Mouse (Mus musculus) CH12.LX (cell line): ENCODE measurements at regions not wholly inside any gene's neighbourhood (a gene's known extent, or its start where the extent isn't known, plus 50 kb on each side); places are given as distances from the start of the nearest gene placed in this dataset.

Source experiments
- DNase-seq: peaks from one replicate; pipeline ENCODE4 v3.0.0-alpha.2; 2013; ENCODE audit errors: extremely low read depth
- H3K27ac ChIP-seq: 2 replicates; pipeline ENCODE4 v1.5.1; 2012; ENCODE audit warnings: low read depth, mild to moderate bottlenecking, control low read depth, moderate library complexity; ENCODE audit not compliant: insufficient read depth
- H3K27me3 ChIP-seq: replicated peaks from 2 replicates; pipeline ENCODE3; 2012; ENCODE audit warnings: inconsistent platforms
- H3K36me3 ChIP-seq, 2 experiments: replicated peaks in 1 of 2; 2 replicates each; pipeline versions ENCODE3 to v1.6.1; 2012; ENCODE audit warnings: inconsistent platforms in 1 of 2, low read length in 1 of 2, mild to moderate bottlenecking in 1 of 2, mixed read lengths in 1 of 2, moderate library complexity in 1 of 2; ENCODE audit not compliant: control insufficient read depth in 1 of 2, insufficient read depth in 1 of 2
- H3K4me1 ChIP-seq, 2 experiments: 2 replicates each; pipeline ENCODE4 v1.6.1; 2012; ENCODE audit warnings: inconsistent platforms in 1 of 2, moderate library complexity in 1 of 2; ENCODE audit not compliant: insufficient read depth in 2 of 2, control insufficient read depth in 1 of 2
- H3K4me2 ChIP-seq: 2 replicates; pipeline ENCODE4 v1.6.1; 2012; ENCODE audit warnings: low read depth, mild to moderate bottlenecking, control low read depth; ENCODE audit not compliant: poor library complexity, insufficient read depth, severe bottlenecking
- H3K4me3 ChIP-seq, 3 experiments: fragments of 150-350 bp in 1 of 3; sonication (generic) in 1 of 3; replicated peaks in 1 of 3; 2 replicates each; pipeline versions ENCODE3 to v1.5.1; 2011 to 2012; ENCODE audit warnings: low read depth in 2 of 3, low read length in 2 of 3, mild to moderate bottlenecking in 2 of 3, moderate library complexity in 2 of 3, control low read depth in 1 of 3, improper control_type of control experiment in 1 of 3, inconsistent platforms in 1 of 3, mixed read lengths in 1 of 3; ENCODE audit not compliant: poor library complexity in 1 of 3
- H3K79me2 ChIP-seq: replicated peaks from 2 replicates; pipeline ENCODE4 v1.6.1; 2012; ENCODE audit warnings: mild to moderate bottlenecking, moderate library complexity; ENCODE audit not compliant: control insufficient read depth, poor library complexity, insufficient read depth, severe bottlenecking; ENCODE audit errors: extremely low read depth
- H3K9ac ChIP-seq: 2 replicates; pipeline ENCODE4 v1.6.1; 2012; ENCODE audit warnings: low read depth, mild to moderate bottlenecking, control low read depth, moderate library complexity; ENCODE audit not compliant: insufficient read depth
- H3K9me3 ChIP-seq: replicated peaks from 2 replicates; pipeline ENCODE3; 2012; ENCODE audit warnings: low read length, inconsistent platforms, mixed read lengths
- CHD1 ChIP-seq: IDR thresholded peaks from 2 replicates; pipeline ENCODE4 v1.6.1; 2012; ENCODE audit warnings: low read depth, low read length, improper control_type of control experiment, inconsistent platforms
- CTCF ChIP-seq, 2 experiments: IDR thresholded peaks in 1 of 2; conservative IDR thresholded peaks in 1 of 2; 2 replicates each; pipeline ENCODE4 v1.5.1; 2011 to 2012; ENCODE audit warnings: low read depth in 2 of 2, low read length in 2 of 2, improper control_type of control experiment in 1 of 2, inconsistent platforms in 1 of 2, mild to moderate bottlenecking in 1 of 2, moderate library complexity in 1 of 2
- ELF1 ChIP-seq: IDR thresholded peaks from 2 replicates; pipeline ENCODE4 v1.6.1; 2014; ENCODE audit warnings: low read depth, mild to moderate bottlenecking, inconsistent platforms, low read length, improper control_type of control experiment
- GABPA ChIP-seq: IDR thresholded peaks from 2 replicates; pipeline ENCODE4 v1.6.1; 2012; ENCODE audit warnings: low read depth, low read length, improper control_type of control experiment, inconsistent platforms; ENCODE audit not compliant: insufficient replicate concordance
- IRF4 ChIP-seq: IDR thresholded peaks from 2 replicates; pipeline ENCODE4 v1.6.1; 2014; ENCODE audit warnings: low read depth, mild to moderate bottlenecking, inconsistent platforms, low read length, improper control_type of control experiment
- JUN ChIP-seq: IDR thresholded peaks from 2 replicates; pipeline ENCODE4 v1.6.1; 2011; ENCODE audit warnings: low read depth, mild to moderate bottlenecking, low read length, improper control_type of control experiment, moderate library complexity; ENCODE audit not compliant: insufficient read depth
- MEF2A ChIP-seq: IDR thresholded peaks from 2 replicates; pipeline ENCODE4 v1.6.1; 2014; ENCODE audit warnings: low read depth, mild to moderate bottlenecking, inconsistent platforms, low read length, improper control_type of control experiment, borderline replicate concordance
- RAD21 ChIP-seq: IDR thresholded peaks from 2 replicates; pipeline ENCODE4 v1.6.1; 2011; ENCODE audit warnings: low read depth, mild to moderate bottlenecking, low read length, improper control_type of control experiment, moderate library complexity
- SIN3A ChIP-seq: IDR thresholded peaks from 2 replicates; pipeline ENCODE4 v1.6.1; 2012; ENCODE audit warnings: low read length, improper control_type of control experiment, inconsistent platforms
- SMC3 ChIP-seq: IDR thresholded peaks from 2 replicates; pipeline ENCODE4 v1.6.1; 2011; ENCODE audit warnings: low read depth, low read length, improper control_type of control experiment
- USF1 ChIP-seq: IDR thresholded peaks from 2 replicates; pipeline ENCODE4 v1.6.1; 2014; ENCODE audit warnings: low read depth, mild to moderate bottlenecking, inconsistent platforms, low read length, improper control_type of control experiment
- USF2 ChIP-seq: conservative IDR thresholded peaks from 2 replicates; pipeline ENCODE4 v1.6.1; 2011; ENCODE audit warnings: low read depth, low read length, improper control_type of control experiment
- ZKSCAN1 ChIP-seq: IDR thresholded peaks from 2 replicates; pipeline ENCODE4 v1.6.1; 2012; ENCODE audit warnings: low read depth, inconsistent platforms, low read length, improper control_type of control experiment, borderline replicate concordance
- dilution Hi-C: fragments of 300-500 bp; cut with MboI; formaldehyde crosslinking; loops from 2 replicates; pipeline ENCODE4 v1.14.3; 2020; ENCODE audit warnings: low sequenced_read_pairs; ENCODE audit not compliant: extremely low pct_unique_long_range_greater_than_20kb, extremely low pct_ligation_motif_present
- in situ Hi-C: fragments of 300-500 bp; cut with MboI; formaldehyde crosslinking; loops from 3 replicates; pipeline ENCODE4 v1.14.3; 2019; ENCODE audit warnings: low sequenced_read_pairs, low pct_ligation_motif_present, low pct_unique_long_range_greater_than_20kb, mixed read lengths

DNA sequence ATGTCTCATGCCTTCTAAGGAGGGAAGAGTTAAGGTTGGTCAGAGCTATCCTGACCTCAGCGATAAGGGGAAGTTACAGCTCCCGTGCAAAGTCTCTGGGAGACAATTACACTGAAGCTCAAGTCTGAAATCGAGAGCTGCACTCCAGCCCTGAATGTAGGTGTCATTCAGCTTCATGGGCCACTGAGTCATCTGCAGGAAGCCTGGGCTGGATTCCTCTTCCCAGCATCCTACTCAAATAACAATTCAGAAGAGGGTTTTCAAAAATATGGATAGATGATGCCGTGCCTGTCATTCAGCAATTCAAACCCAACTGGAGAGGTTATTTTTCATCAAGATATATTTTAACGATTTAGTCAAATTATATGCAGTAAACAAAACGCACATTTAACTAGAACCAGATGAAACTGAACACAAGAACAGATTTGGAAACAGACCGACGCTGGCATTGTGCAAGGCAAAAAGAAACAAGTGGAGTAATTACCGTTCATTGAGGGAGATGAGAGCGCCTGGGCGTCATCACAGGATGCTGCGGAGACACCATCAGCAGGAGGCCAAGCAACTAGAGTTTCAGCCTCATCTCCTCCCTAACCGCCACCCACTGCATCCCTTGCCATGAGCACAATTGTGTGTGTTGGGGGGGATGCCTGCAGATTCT, 57.8 kb upstream of the Cfap46 start:
- Histone ChIP-seq H3K9ac (no peak overlapping the region), H3K36me3 (no peaks in the 10 kb centered on the region), H3K27me3 (no peaks in the 10 kb centered on the region), H3K9me3 (peaks cover 11% of the 10 kb centered on the region), H3K79me2 (no peaks in the 10 kb centered on the region), H3K4me3 (no peak overlapping the region), H3K27ac (no peak overlapping the region), H3K4me2 (no peak overlapping the region), H3K4me1 (peaks cover 2 to 8% of the 10 kb centered on the region in 2 experiments)
- dilution Hi-C loops (no loop called here), in situ Hi-C loops (no loop called here)
- no peak for DNase-seq
- no peak for TF ChIP-seq ZKSCAN1
- TF ChIP-seq JUN = no peak
- no peak for TF ChIP-seq IRF4
- TF ChIP-seq RAD21 = no peak
- TF ChIP-seq GABPA = no peak
- no peak for TF ChIP-seq MEF2A
- no peak for TF ChIP-seq CHD1
- TF ChIP-seq USF1 = no peak
- TF ChIP-seq SIN3A = no peak
- no peak for TF ChIP-seq ELF1

DNA sequence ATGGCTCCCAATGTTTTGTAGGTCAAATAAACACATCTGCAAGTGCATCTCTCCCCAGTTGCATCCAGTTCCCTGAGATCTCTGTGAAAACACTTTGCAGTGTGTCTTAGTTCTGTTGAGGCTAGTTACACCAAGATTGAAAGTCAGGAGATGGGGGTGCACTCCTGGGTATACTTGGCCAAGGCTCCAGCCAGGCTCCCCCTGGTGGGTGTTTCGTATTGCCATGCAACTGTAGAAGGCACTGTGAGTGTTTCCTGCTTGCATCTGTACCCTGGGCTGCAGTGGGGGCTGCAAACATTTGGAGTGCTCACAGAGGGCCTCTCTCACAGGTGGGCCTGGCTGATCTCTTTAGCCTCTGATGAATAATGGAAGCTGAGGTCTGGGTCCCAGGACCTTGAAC, 63.2 kb upstream of the Cfap46 start:
- H3K4me3 ChIP-seq = no peak overlapping the region
- no peak for TF ChIP-seq USF2
- TF ChIP-seq SMC3 = peak; percentile 75
- peak in 1 of 2 experiments; percentile 63; a peak in 2 of 4 replicates for TF ChIP-seq CTCF (conservative IDR thresholded peaks at IDR 0.05 in 1 of 2, IDR thresholded peaks at IDR 0.05 in 1 of 2; ENCODE audit: low read depth in 2 of 2, low read length in 2 of 2)
- TF ChIP-seq RAD21 = peak; percentile 44
- peaks cover 12 to 34% of the 10 kb centered on the region in 2 experiments for H3K4me1 ChIP-seq
- in situ Hi-C loops = no loop called here
- H3K27me3 ChIP-seq = no peaks in the 10 kb centered on the region
- H3K27ac ChIP-seq = no peak overlapping the region
- H3K79me2 ChIP-seq = no peaks in the 10 kb centered on the region
- H3K4me2 ChIP-seq = no peak overlapping the region
- H3K36me3 ChIP-seq = no peaks in the 10 kb centered on the region
- H3K9ac ChIP-seq = no peak overlapping the region
- dilution Hi-C loops = no loop called here
- peak; percentile 37 for DNase-seq
- H3K9me3 ChIP-seq = peaks cover 9% of the 10 kb centered on the region
